Mouse (Mus musculus) heart, postnatal 36 days (tissue): Measurements from ENCODE around the gene Gm867. TPM values are rescaled to one million over a fixed set of nuclear protein-coding genes. Genes with fewer than 3 reads are reported as not detected.

Source experiments
- DNase-seq, 2 experiments: peaks; one replicate each; pipeline ENCODE4 v3.0.0; 2021 to 2022
- intact Hi-C: fragments of 180-260 bp; cut with DNase I; formaldehyde crosslinking; loops from one replicate; pipeline ENCODE4 v1.15.1; 2025
- total RNA-seq, 2 experiments: library from RNA; stranded (reverse); gene quantifications; 2 replicates each; pipeline ENCODE4 v1.2.3; 2021

Gm867 gene
- total RNA-seq, 2 experiments from 2014 or later: not detected

GRCm38 (mm10) chr10:75904391-75904790 lies 36.1 kb downstream of the Gm867 start:
- no peak for DNase-seq
- intact Hi-C loops: no loop called here

- DNase-seq: peak; percentile 52 to 66
- intact Hi-C loops: loop anchor here (2.0 kb wide), 1 partner anchor 22 kb away; the partner anchor contains the start of gene Smarcb1
Observed at GRCm38 (mm10) chr10:75898846-75899245, 41.6 kb downstream of the Gm867 start.

DNA sequence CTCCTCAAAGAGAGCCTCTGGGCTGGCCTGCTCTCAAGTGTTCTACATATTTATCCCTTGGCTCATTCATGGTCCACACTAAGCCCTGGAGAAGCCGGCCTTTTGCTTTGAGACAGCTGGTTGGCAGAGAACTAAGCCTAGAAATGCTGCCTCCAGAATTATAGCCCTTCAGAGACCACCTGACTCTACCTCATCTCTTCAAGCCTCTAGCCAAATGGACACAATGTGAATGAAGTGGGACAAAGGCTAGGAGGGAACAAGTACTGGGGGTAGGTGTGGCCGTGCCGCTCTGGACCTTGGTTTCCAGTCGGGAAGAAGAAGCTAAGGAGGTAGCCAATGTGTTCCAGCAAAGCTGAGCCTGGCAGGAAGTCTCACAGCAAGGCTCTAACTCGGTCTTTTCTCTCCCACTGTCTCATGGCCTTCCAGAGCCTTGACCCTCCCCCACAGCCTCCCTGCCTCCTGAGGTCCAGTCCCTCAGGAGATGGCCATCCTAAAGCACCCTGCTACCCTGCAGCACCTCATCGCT lies 42.4 kb downstream of the Gm867 start:
- no peak for DNase-seq
- intact Hi-C loops: loop anchor here (2.0 kb wide), 1 partner anchor 23 kb away; the partner anchor contains the start of gene Smarcb1

- peak; percentile 72 to 80 for DNase-seq
- intact Hi-C loops: loop anchor here (1.0 kb wide), 1 partner anchor 54 kb away; no protein-coding TSS in a partner anchor
Observed at GRCm38 (mm10) chr10:75897373-75897772, 43.1 kb downstream of the Gm867 start.

- intact Hi-C loops: no loop called here
- DNase-seq: no peak
Observed at GRCm38 (mm10) chr10:75896208-75896607, 44.3 kb downstream of the Gm867 start.

DNA sequence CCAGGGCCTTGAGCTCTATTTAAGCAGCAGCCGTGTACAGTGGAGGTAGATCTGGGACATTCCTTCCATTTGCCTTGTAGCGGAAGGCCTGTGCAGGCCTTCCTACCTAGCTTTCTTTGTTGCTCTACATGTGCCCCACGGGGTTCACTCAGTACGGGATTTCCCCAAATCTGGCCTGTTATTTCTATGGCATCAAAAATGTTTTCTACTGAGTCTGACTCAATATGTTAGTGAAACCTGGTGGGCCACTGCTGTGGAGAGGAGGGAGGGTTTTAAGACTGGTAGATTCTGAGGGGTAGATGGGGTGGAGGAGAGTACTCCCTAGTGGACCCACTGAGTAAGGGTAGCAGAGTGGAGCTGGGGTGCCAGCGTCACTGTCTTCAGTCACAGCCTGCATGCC lies 44.7 kb downstream of the Gm867 start:
- intact Hi-C loops: no loop called here
- no peak for DNase-seq

DNA sequence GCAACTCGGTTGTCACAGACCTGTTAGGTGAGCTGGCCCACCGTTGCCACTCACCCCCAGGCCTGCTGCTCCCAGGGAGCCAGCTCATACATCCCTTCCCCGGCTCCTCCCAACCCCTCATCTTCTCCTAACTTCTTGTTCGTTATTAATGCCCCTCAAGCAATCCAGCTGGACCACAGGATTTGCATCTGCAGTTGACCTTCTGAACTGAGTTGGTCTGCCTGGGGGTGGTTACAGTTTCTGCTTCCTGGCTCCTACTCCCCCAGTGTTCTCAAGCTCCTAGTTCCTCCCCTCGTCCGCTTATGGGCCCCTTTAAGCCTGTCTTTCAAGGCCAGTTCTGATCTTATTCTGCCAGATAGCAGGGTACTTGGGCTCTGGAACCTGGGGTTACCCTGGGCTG lies 45.9 kb downstream of the Gm867 start:
- intact Hi-C loops: no loop called here
- no peak for DNase-seq

GRCm38 (mm10) chr10:75893089-75893750 lies 47.3 kb downstream of the Gm867 start, which contains the start of gene Derl3:
Gene Derl3 (plus strand): TSS chr10:75893413.
- intact Hi-C loops: no loop called here
- peak; percentile 81 for DNase-seq

DNA sequence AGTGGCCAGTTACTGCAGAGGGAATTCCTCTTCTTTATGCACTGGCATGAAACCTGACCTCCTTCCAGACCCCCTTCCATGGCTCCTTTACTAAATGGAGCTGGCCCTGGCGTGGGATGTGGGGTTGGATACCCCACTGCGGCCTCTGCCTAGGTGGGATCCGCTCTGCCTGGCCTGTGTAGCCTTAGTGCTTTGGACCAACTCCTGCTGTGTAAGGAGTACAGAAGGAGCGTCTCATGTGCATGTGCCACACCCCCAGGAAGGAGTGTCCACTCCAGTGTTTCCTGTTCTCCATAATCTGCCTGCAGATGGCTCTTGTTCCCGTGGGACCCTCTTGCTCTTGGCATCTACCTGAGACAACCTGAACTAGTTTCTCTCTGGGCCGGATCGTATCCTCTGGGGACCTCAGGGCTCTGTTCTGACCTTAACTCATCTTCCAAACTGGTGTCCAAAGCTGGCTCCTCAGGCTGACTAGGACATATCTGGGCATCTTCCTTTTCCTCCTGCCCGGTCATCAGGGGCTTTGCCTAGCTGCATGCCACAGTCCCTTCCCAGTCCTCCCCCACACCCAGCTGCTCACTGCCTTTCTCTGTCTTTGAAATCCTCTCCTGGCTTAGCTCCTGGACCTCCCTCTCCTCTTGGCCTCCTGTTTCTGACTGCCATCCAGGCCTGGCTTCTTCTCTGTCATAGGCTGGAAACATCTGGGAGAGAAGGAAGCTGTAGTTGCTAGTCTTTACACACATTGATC lies 50.9 kb downstream of the Gm867 start:
- intact Hi-C loops: loop anchor here (10.0 kb wide), 1 partner anchor 315 kb away; no protein-coding TSS in a partner anchor
- DNase-seq: no peak

Other genes with a start within 250 kb of the Gm867 start
- 10 to 100 TPM; 23.4 to 26.2 TPM for gene Cabin1, start 176.3 kb downstream of the Gm867 start, total RNA-seq
- gene Ddt, start 167.3 kb downstream of the Gm867 start, total RNA-seq: 100 to 1,000 TPM in 1 of 2 experiments, 10 to 100 TPM in 1; 96.7 to 104 TPM
- not detected for gene Gm20441, start 159.7 kb downstream of the Gm867 start, total RNA-seq
- 1 to 10 TPM; 4.1 to 4.8 TPM for gene Gstt3, start 159.3 kb downstream of the Gm867 start, total RNA-seq
- gene Gstt1, start 142.1 kb downstream of the Gm867 start, total RNA-seq: 10 to 100 TPM; 14.5 to 20.3 TPM
- not detected for gene Gstt4, start 118.1 kb downstream of the Gm867 start, total RNA-seq
- 10 to 100 TPM; 13.2 to 13.5 TPM for gene Gstt2, start 103.2 kb downstream of the Gm867 start, total RNA-seq
- gene Mif, start 80.4 kb downstream of the Gm867 start, total RNA-seq: 100 to 1,000 TPM; 196 to 202 TPM
- gene Derl3, start 47.3 kb downstream of the Gm867 start, total RNA-seq: under 1 TPM; 0.61 to 0.68 TPM
- 10 to 100 TPM; 20.0 to 20.6 TPM for gene Smarcb1, start 19.1 kb downstream of the Gm867 start, total RNA-seq
- 1,000 to 10,000 TPM; 1,903 to 1,946 TPM for gene Chchd10, start 7.5 kb downstream of the Gm867 start, total RNA-seq
- gene Mmp11, start 4.2 kb downstream of the Gm867 start, total RNA-seq: 1 to 10 TPM; 5.9 to 7.7 TPM
- gene Vpreb3, start 2.4 kb upstream of the Gm867 start, total RNA-seq: not detected
- gene Gm5134, start 13.8 kb upstream of the Gm867 start, total RNA-seq: not detected
- 1 to 10 TPM; 6.9 to 8.0 TPM for gene Zfp280b, start 92.0 kb upstream of the Gm867 start, total RNA-seq
- gene Slc5a4b, start 170.3 kb upstream of the Gm867 start, total RNA-seq: not detected
- gene Slc5a4a, start 206.8 kb upstream of the Gm867 start, total RNA-seq: not detected